11 mouse cellular contexts compared by ENCODE assay signal in genomic region chr4:153603936-153604335, GRCm38 (mm10).
DNase-seq lines count a peak whose midpoint lies in the region; ATAC-seq lines count a peak whose summit lies in the region.
"Had no signal": no experiment of that assay in that cellular context is flagged by ENCODE, and none has a peak within 500 bp of the region (broad histone marks: within the 10 kb centered on the region; RNA-seq: fewer than 3 reads in every experiment).

No protein-coding gene starts in this region.

- peaks cover 15% of the 10 kb centered on the region for H3K4me1 ChIP-seq in forebrain, embryonic 12.5 days
- H3K4me1 ChIP-seq: liver, embryonic 15.5 days had no signal

- peak; percentile 15 to 19 for DNase-seq in layer of hippocampus, postnatal 10 days (ENCODE audit: low spot score in 2 of 2)
- DNase-seq in layer of hippocampus, adult 9-11 months: no peak
- DNase-seq in adrenal gland, postnatal 25 days: peak; percentile 81
- peak; percentile 16 to 43 for DNase-seq in cerebellum, postnatal 25 days
- peak; percentile 67 for DNase-seq in left cerebral cortex, postnatal 4 days
- DNase-seq in frontal cortex, postnatal 25 days (ENCODE audit: low spot score in 2 of 2): no peak
- DNase-seq in embryo, embryonic 10.5 days (ENCODE audit: low spot score): no peak

- H3K9ac ChIP-seq in forebrain, embryonic 12.5 days: no peak overlapping the region
- H3K9ac ChIP-seq: liver, embryonic 15.5 days; midbrain, embryonic 13.5 days had no signal

- H3K36me3 ChIP-seq in forebrain, embryonic 12.5 days (replicated peaks): no peaks in the 10 kb centered on the region
- H3K36me3 ChIP-seq: liver, embryonic 15.5 days; midbrain, embryonic 13.5 days had no signal

- ATAC-seq in forebrain, embryonic 12.5 days (ENCODE audit: low FRiP score): no peak
- ATAC-seq: hindbrain, embryonic 16.5 days; midbrain, embryonic 13.5 days had no signal

- H3K27me3 ChIP-seq in forebrain, embryonic 12.5 days: no peaks in the 10 kb centered on the region
- H3K27me3 ChIP-seq: liver, embryonic 15.5 days; midbrain, embryonic 13.5 days had no signal

- no peaks in the 10 kb centered on the region for H3K9me3 ChIP-seq in forebrain, embryonic 12.5 days
- H3K9me3 ChIP-seq: midbrain, embryonic 13.5 days had no signal

- H3K4me2 ChIP-seq in forebrain, embryonic 12.5 days: no peak overlapping the region
- H3K4me2 ChIP-seq: liver, embryonic 15.5 days; midbrain, embryonic 13.5 days had no signal

- 92% methylated on average over 7 of the region's 7 CpGs for WGBS in forebrain, embryonic 12.5 days

- no peak overlapping the region for H3K27ac ChIP-seq in forebrain, embryonic 12.5 days
- H3K27ac ChIP-seq: liver, embryonic 15.5 days; midbrain, embryonic 13.5 days had no signal

- intact Hi-C loops in left cerebral cortex, postnatal 4 days (cut with DNase I): no loop called here

- no peak overlapping the region for H3K4me3 ChIP-seq in forebrain, embryonic 12.5 days (replicated peaks)
- H3K4me3 ChIP-seq: liver, embryonic 15.5 days; midbrain, embryonic 13.5 days had no signal

Comparison
In these comparisons a context has a peak if more than half of its experiments do, and no peak if none do; other contexts are left out.
1. DNase-seq: peak in layer of hippocampus, postnatal 10 days (2 of 2), adrenal gland, postnatal 25 days (single experiment), cerebellum, postnatal 25 days (2 of 2) and left cerebral cortex, postnatal 4 days (single experiment); none in layer of hippocampus, adult 9-11 months (single experiment), frontal cortex, postnatal 25 days (0 of 2) and embryo, embryonic 10.5 days (single experiment).